Mouse (Mus musculus) E14TG2a.4 (cell line): ENCODE data around the gene Tmem229b.
A peak's percentile ranks its signal among the peaks of the same experiment; 100 is the strongest.
"Not testable (repeated sequence)": the region's sequence is repeated elsewhere in the genome, so short reads cannot be mapped to it uniquely, and the experiment has no call there.

ENCODE experiments used
- H3K27me3 ChIP-seq: 2 replicates; pipeline ENCODE4 v1.6.1; 2014; ENCODE audit warnings: low read length, control low read depth; ENCODE audit not compliant: insufficient read depth
- H3K36me3 ChIP-seq: 2 replicates; pipeline ENCODE4 v1.6.1; 2014; ENCODE audit warnings: low read length, control low read depth; ENCODE audit not compliant: insufficient read depth
- H3K4me1 ChIP-seq: replicated peaks from 2 replicates; pipeline ENCODE4 v1.6.1; 2014; ENCODE audit warnings: low read depth, low read length, control low read depth
- H3K4me3 ChIP-seq: replicated peaks from 2 replicates; pipeline ENCODE4 v1.5.1; 2014; ENCODE audit warnings: mild to moderate bottlenecking, low read length
- H3K9me3 ChIP-seq: 2 replicates; pipeline ENCODE4 v1.6.1; 2014; ENCODE audit warnings: low read length, control low read depth
- CTCF ChIP-seq: conservative IDR thresholded peaks from 2 replicates; pipeline ENCODE4 v1.5.1; 2014; ENCODE audit warnings: low read length
- NANOG ChIP-seq: IDR thresholded peaks from 2 replicates; pipeline ENCODE4 v1.6.1; 2014; ENCODE audit warnings: borderline replicate concordance, low read length, mixed read lengths
- POU5F1 ChIP-seq: IDR thresholded peaks from 2 replicates; pipeline ENCODE4 v1.6.1; 2014; ENCODE audit warnings: low read length, borderline replicate concordance

Tmem229b gene

GRCm38 (mm10) chr12:78977078-78977477, 30.3 kb downstream of the Tmem229b start:
- no peaks in the 10 kb centered on the region for H3K27me3 ChIP-seq
- H3K4me3 ChIP-seq, result no peak overlapping the region
- TF ChIP-seq NANOG (no peak), POU5F1 (no peak), CTCF (no peak)
- H3K36me3 ChIP-seq, result no peaks in the 10 kb centered on the region
- H3K9me3 ChIP-seq, result no peaks in the 10 kb centered on the region
- H3K4me1 ChIP-seq, result peaks cover 4% of the 10 kb centered on the region

- Histone ChIP-seq H3K4me1 (peaks cover 13% of the 10 kb centered on the region), H3K9me3 (no peaks in the 10 kb centered on the region), H3K36me3 (no peaks in the 10 kb centered on the region), H3K27me3 (no peaks in the 10 kb centered on the region), H3K4me3 (no peak overlapping the region)
- TF ChIP-seq NANOG (no peak), CTCF (no peak)
These were observed 31.6 kb downstream of the Tmem229b start for GRCm38 (mm10) chr12:78975836-78976235.

- no peak for TF ChIP-seq POU5F1
- no peak for TF ChIP-seq NANOG
- no peak for TF ChIP-seq CTCF
- H3K27me3 ChIP-seq, result no peaks in the 10 kb centered on the region
- H3K4me3 ChIP-seq, result no peak overlapping the region
- H3K36me3 ChIP-seq, result no peaks in the 10 kb centered on the region
- H3K4me1 ChIP-seq, result peaks cover 13% of the 10 kb centered on the region
- H3K9me3 ChIP-seq, result no peaks in the 10 kb centered on the region
These were observed 32.7 kb downstream of the Tmem229b start for GRCm38 (mm10) chr12:78974767-78975166.

GRCm38 (mm10) chr12:78973779-78974178, 33.6 kb downstream of the Tmem229b start:
- TF ChIP-seq POU5F1, result no peak
- no peak for TF ChIP-seq NANOG
- no peak for TF ChIP-seq CTCF
- no peaks in the 10 kb centered on the region for H3K27me3 ChIP-seq
- peaks cover 13% of the 10 kb centered on the region for H3K4me1 ChIP-seq
- no peaks in the 10 kb centered on the region for H3K9me3 ChIP-seq
- H3K36me3 ChIP-seq, result no peaks in the 10 kb centered on the region
- H3K4me3 ChIP-seq, result no peak overlapping the region

GRCm38 (mm10) chr12:78971649-78972048, 35.8 kb downstream of the Tmem229b start:
- H3K9me3 ChIP-seq, result no peaks in the 10 kb centered on the region
- TF ChIP-seq NANOG (no peak), CTCF (no peak), POU5F1 (no peak)
- no peaks in the 10 kb centered on the region for H3K27me3 ChIP-seq
- peaks cover 13% of the 10 kb centered on the region for H3K4me1 ChIP-seq
- H3K36me3 ChIP-seq, result no peaks in the 10 kb centered on the region
- 0 out of 2 replicates have a peak overlapping the region, but pooled peaks have one; percentile 13 for H3K4me3 ChIP-seq

GRCm38 (mm10) chr12:78970725-78971124, 36.7 kb downstream of the Tmem229b start:
- Histone ChIP-seq H3K9me3 (no peaks in the 10 kb centered on the region), H3K4me1 (peaks cover 13% of the 10 kb centered on the region), H3K36me3 (no peaks in the 10 kb centered on the region), H3K4me3 (no peak overlapping the region), H3K27me3 (no peaks in the 10 kb centered on the region)
- no peak for TF ChIP-seq NANOG
- no peak for TF ChIP-seq POU5F1
- TF ChIP-seq CTCF, result no peak

GRCm38 (mm10) chr12:78964496-78964895, 42.9 kb downstream of the Tmem229b start:
- not testable (repeated sequence) for H3K4me3 ChIP-seq, H3K36me3 ChIP-seq, H3K4me1 ChIP-seq, H3K9me3 ChIP-seq, H3K27me3 ChIP-seq

- H3K4me1 ChIP-seq, result no peaks in the 10 kb centered on the region
- no peak overlapping the region for H3K4me3 ChIP-seq
- TF ChIP-seq NANOG (no peak), POU5F1 (no peak), CTCF (no peak)
- H3K27me3 ChIP-seq, result peaks cover 8% of the 10 kb centered on the region; the same call in 1 of the 2 replicates
- peaks cover 7% of the 10 kb centered on the region; the same call in 1 of the 2 replicates for H3K9me3 ChIP-seq
- H3K36me3 ChIP-seq, result no peaks in the 10 kb centered on the region
These were observed 51.0 kb downstream of the Tmem229b start for GRCm38 (mm10) chr12:78956405-78956804.

GRCm38 (mm10) chr12:78952484-78952883, 54.9 kb downstream of the Tmem229b start:
- TF ChIP-seq NANOG, result no peak
- no peak for TF ChIP-seq CTCF
- TF ChIP-seq POU5F1, result no peak
- Histone ChIP-seq H3K36me3 (no peaks in the 10 kb centered on the region), H3K4me1 (no peaks in the 10 kb centered on the region), H3K27me3 (peaks cover 8% of the 10 kb centered on the region; the same call in 1 of the 2 replicates), H3K9me3 (peaks cover 7% of the 10 kb centered on the region; the same call in 1 of the 2 replicates), H3K4me3 (no peak overlapping the region)

GRCm38 (mm10) chr12:78952053-78952452, 55.4 kb downstream of the Tmem229b start:
- no peak for TF ChIP-seq NANOG
- TF ChIP-seq CTCF, result no peak
- no peak for TF ChIP-seq POU5F1

More at GRCm38 (mm10) chr12:78952053-78952452, 55.4 kb downstream of the Tmem229b start:
- Histone ChIP-seq H3K9me3 (peaks cover 5% of the 10 kb centered on the region; the same call in 1 of the 2 replicates), H3K36me3 (no peaks in the 10 kb centered on the region), H3K27me3 (peaks cover 8% of the 10 kb centered on the region; the same call in 1 of the 2 replicates), H3K4me1 (no peaks in the 10 kb centered on the region), H3K4me3 (no peak overlapping the region)
